ENCODE assay signal across 40 mouse cellular contexts in genomic region chr11:100097819-100098218, GRCm38 (mm10). TPM values are rescaled to one million over a fixed set of nuclear protein-coding genes. Genes with fewer than 3 reads are reported as not detected.
DNase-seq lines count a peak whose midpoint lies in the region; ATAC-seq and TF ChIP-seq lines count a peak whose summit lies in the region.
"Had no signal": no experiment of that assay in that cellular context is flagged by ENCODE, and none has a peak within 500 bp of the region (broad histone marks: within the 10 kb centered on the region; RNA-seq: fewer than 3 reads in every experiment).

No protein-coding gene starts in this region.

- no peaks in the 10 kb centered on the region for H3K9me3 ChIP-seq in embryonic facial prominence, embryonic 14.5 days (ENCODE audit: control insufficient read depth, low read length)
- no peaks in the 10 kb centered on the region for H3K9me3 ChIP-seq in embryonic facial prominence, embryonic 10.5 days
- H3K9me3 ChIP-seq in kidney, embryonic 15.5 days (replicated peaks): no peaks in the 10 kb centered on the region
- no peaks in the 10 kb centered on the region for H3K9me3 ChIP-seq in lung, postnatal 0 days (ENCODE audit: low read length)
- H3K9me3 ChIP-seq: heart, embryonic 12.5 days; hindbrain, embryonic 10.5 days; hindbrain, embryonic 15.5 days; limb, embryonic 13.5 days; midbrain, embryonic 12.5 days; neural tube, embryonic 13.5 days had no signal

- H3K4me1 ChIP-seq in embryonic facial prominence, embryonic 14.5 days (ENCODE audit: control insufficient read depth, insufficient read depth, low read length): no peaks in the 10 kb centered on the region
- peaks cover 17% of the 10 kb centered on the region for H3K4me1 ChIP-seq in embryonic facial prominence, embryonic 10.5 days
- peaks cover 27% of the 10 kb centered on the region for H3K4me1 ChIP-seq in kidney, embryonic 15.5 days
- H3K4me1 ChIP-seq in lung, postnatal 0 days (ENCODE audit: insufficient read depth, low read depth, low read length): no peaks in the 10 kb centered on the region
- no peaks in the 10 kb centered on the region for H3K4me1 ChIP-seq in lung, adult 2 months (ENCODE audit: control insufficient read depth, insufficient read depth, low read length)
- H3K4me1 ChIP-seq: heart, embryonic 12.5 days; hindbrain, embryonic 15.5 days; midbrain, embryonic 12.5 days; neural tube, embryonic 13.5 days had no signal

- no peak overlapping the region for H3K27ac ChIP-seq in embryonic facial prominence, embryonic 14.5 days (replicated peaks; ENCODE audit: low read depth, low read length)
- no peak overlapping the region for H3K27ac ChIP-seq in embryonic facial prominence, embryonic 10.5 days (replicated peaks)
- peak overlapping the region; percentile 66 for H3K27ac ChIP-seq in kidney, embryonic 15.5 days
- H3K27ac ChIP-seq in lung, postnatal 0 days (ENCODE audit: low read length): no peak overlapping the region
- H3K27ac ChIP-seq: hindbrain, embryonic 15.5 days; layer of hippocampus, adult 2 months; left cerebral cortex, adult 2 months; limb, embryonic 13.5 days; midbrain, embryonic 12.5 days; neural tube, embryonic 13.5 days had no signal

- ATAC-seq in embryonic facial prominence, embryonic 14.5 days (ENCODE audit: low read depth): no peak
- ATAC-seq in kidney, embryonic 15.5 days (replicated peaks; ENCODE audit: low FRiP score): peak; percentile 82
- peak; percentile 56; the same call in 1 of the 2 replicates for ATAC-seq in lung, postnatal 0 days
- ATAC-seq: forebrain, embryonic 14.5 days; inflammation-experienced regulatory T-cells, adult 6 months had no signal

- no peak for TF ChIP-seq POLR2A in lung, adult 2 months (IDR thresholded peaks at IDR 0.05; ENCODE audit: borderline replicate concordance, extremely low read depth, low read depth, low read length)

- 49% methylated on average over 9 of the region's 9 CpGs for WGBS in embryonic facial prominence, embryonic 14.5 days
- 74% methylated on average over 9 of the region's 9 CpGs for WGBS in embryonic facial prominence, embryonic 10.5 days
- WGBS in kidney, embryonic 15.5 days: 34% methylated on average over 9 of the region's 9 CpGs
- WGBS in lung, postnatal 0 days: 52% methylated on average over 9 of the region's 9 CpGs
- WGBS in lung, adult 2 months: 59% methylated on average over 9 of the region's 9 CpGs

- no peak overlapping the region for H3K4me2 ChIP-seq in embryonic facial prominence, embryonic 14.5 days (ENCODE audit: low read depth, low read length)
- 0 out of 2 replicates have a peak overlapping the region, but pooled peaks have one; percentile 12 for H3K4me2 ChIP-seq in kidney, embryonic 15.5 days
- H3K4me2 ChIP-seq in lung, postnatal 0 days (replicated peaks; ENCODE audit: low read depth, low read length): no peak overlapping the region
- H3K4me2 ChIP-seq: heart, embryonic 12.5 days; hindbrain, embryonic 15.5 days; limb, embryonic 13.5 days; liver, embryonic 11.5 days; midbrain, embryonic 12.5 days; neural tube, embryonic 13.5 days had no signal

- H3K36me3 ChIP-seq in embryonic facial prominence, embryonic 14.5 days (ENCODE audit: control insufficient read depth, insufficient read depth, low read length): no peaks in the 10 kb centered on the region
- no peaks in the 10 kb centered on the region for H3K36me3 ChIP-seq in embryonic facial prominence, embryonic 10.5 days (replicated peaks)
- no peaks in the 10 kb centered on the region for H3K36me3 ChIP-seq in kidney, embryonic 15.5 days
- H3K36me3 ChIP-seq in lung, postnatal 0 days (ENCODE audit: insufficient read depth, low read length): no peaks in the 10 kb centered on the region
- H3K36me3 ChIP-seq: G1E; heart, embryonic 12.5 days; hindbrain, embryonic 10.5 days; hindbrain, embryonic 15.5 days; limb, embryonic 13.5 days; midbrain, embryonic 12.5 days; neural tube, embryonic 13.5 days had no signal

- TF ChIP-seq EP300 in lung, postnatal 0 days (IDR thresholded peaks at IDR 0.05): no peak

- DNase-seq in embryonic facial prominence, embryonic 14.5 days (ENCODE audit: low spot score): peak; percentile 30
- no peak for DNase-seq in embryonic facial prominence, embryonic 10.5 days (ENCODE audit: low spot score)
- DNase-seq in kidney, postnatal 36 days: no peak
- peak; percentile 10 for DNase-seq in lung, postnatal 0 days (ENCODE audit: low spot score)
- DNase-seq in lung, adult 2 months: no peak
- DNase-seq in retina, embryonic 14.5 days (ENCODE audit: low spot score): peak; percentile 6
- DNase-seq in left cerebral cortex, adult 8-10 months (ENCODE audit: low spot score in 2 of 2): no peak
- DNase-seq: adrenal gland, postnatal 10 days; cerebellum, adult 11 months; cerebellum, adult 9-10 months; cerebellum, postnatal 36 days; gastrocnemius, postnatal 25 days; heart, adult 18-20 months; heart, postnatal 10 days; kidney, postnatal 10 days; lung, postnatal 14 days; right cerebral cortex, postnatal 14 days; thymus, postnatal 14 days had no signal

- no peak for TF ChIP-seq CTCF in lung, postnatal 0 days (IDR thresholded peaks at IDR 0.05)
- TF ChIP-seq CTCF in lung, adult 2 months (IDR thresholded peaks at IDR 0.05; ENCODE audit: insufficient read depth, low read length): no peak

- no peak overlapping the region for H3K9ac ChIP-seq in embryonic facial prominence, embryonic 14.5 days (ENCODE audit: low read depth, low read length)
- H3K9ac ChIP-seq in kidney, embryonic 15.5 days: no peak overlapping the region
- no peak overlapping the region for H3K9ac ChIP-seq in lung, postnatal 0 days (replicated peaks; ENCODE audit: low read depth)
- H3K9ac ChIP-seq: heart, embryonic 12.5 days; hindbrain, embryonic 15.5 days; limb, embryonic 13.5 days; midbrain, embryonic 12.5 days; neural tube, embryonic 13.5 days had no signal

- H3K27me3 ChIP-seq in embryonic facial prominence, embryonic 14.5 days (replicated peaks; ENCODE audit: control insufficient read depth, insufficient read depth, low read length): no peaks in the 10 kb centered on the region
- H3K27me3 ChIP-seq in embryonic facial prominence, embryonic 10.5 days (replicated peaks; ENCODE audit: low read depth, poor library complexity, severe bottlenecking): no peaks in the 10 kb centered on the region
- peaks cover 3% of the 10 kb centered on the region; the same call in 1 of the 2 replicates for H3K27me3 ChIP-seq in kidney, embryonic 15.5 days
- H3K27me3 ChIP-seq in lung, postnatal 0 days (replicated peaks; ENCODE audit: insufficient read depth, low read length): no peaks in the 10 kb centered on the region
- H3K27me3 ChIP-seq: hindbrain, embryonic 15.5 days; midbrain, embryonic 12.5 days; neural tube, embryonic 13.5 days had no signal

- no peak overlapping the region for H3K4me3 ChIP-seq in embryonic facial prominence, embryonic 14.5 days (ENCODE audit: low read depth, low read length)
- H3K4me3 ChIP-seq in embryonic facial prominence, embryonic 10.5 days: no peak overlapping the region
- no peak overlapping the region for H3K4me3 ChIP-seq in kidney, embryonic 15.5 days (replicated peaks)
- no peak overlapping the region for H3K4me3 ChIP-seq in lung, postnatal 0 days (ENCODE audit: low read depth, low read length)
- H3K4me3 ChIP-seq in lung, adult 2 months (replicated peaks; ENCODE audit: extremely low read depth, low read depth, low read length): no peak overlapping the region
- H3K4me3 ChIP-seq: heart, embryonic 12.5 days; hindbrain, embryonic 10.5 days; hindbrain, embryonic 15.5 days; layer of hippocampus, adult 2 months; left cerebral cortex, adult 2 months; limb, embryonic 13.5 days; midbrain, embryonic 12.5 days; neural tube, embryonic 13.5 days had no signal

RNA-seq across cellular contexts. Expression of gene Krt35, which starts 1.8 kb away (rescaled TPM):
- 1.5 and 2.9 TPM in 2 replicates for polyA plus RNA-seq in embryonic facial prominence, embryonic 14.5 days (2014; fragmentation: Nextera tagmentation; extraction: Ambion mirVana)
- polyA plus RNA-seq in embryonic facial prominence, embryonic 10.5 days (2016; fragmentation: Nextera tagmentation; extraction: Ambion mirVana): not detected in 2 replicates
- not detected in 2 replicates for polyA plus RNA-seq in kidney, embryonic 15.5 days (2015; fragmentation: Nextera tagmentation; extraction: Ambion mirVana)
- not detected in 2 replicates for polyA plus RNA-seq in lung, postnatal 0 days (2015; fragmentation: Nextera tagmentation; extraction: Ambion mirVana)
- 0.22 TPM in 1 of 2 replicates, not detected in the other for polyA plus RNA-seq in lung, adult 2 months (2012; rRNA removed)
- not detected for total RNA-seq in left cerebral cortex, adult 8-10 months (2022)
- total RNA-seq: adrenal gland, postnatal 10 days; G1E; gastrocnemius, adult 18-20 months; gastrocnemius, postnatal 25 days; heart, adult 18-20 months; heart, postnatal 10 days; layer of hippocampus, adult 2 months; layer of hippocampus, postnatal 14 days; left cerebral cortex, adult 2 months; left cerebral cortex, postnatal 36 days; megakaryocyte progenitor cell, adult 5-6 weeks had no signal
- polyA plus RNA-seq: embryonic facial prominence, embryonic 11.5 days; forebrain, embryonic 14.5 days; frontal cortex, adult 2 months; G1E; heart, embryonic 12.5 days; hindbrain, embryonic 10.5 days; hindbrain, embryonic 15.5 days; inflammation-experienced regulatory T-cells, adult 6 months; liver, embryonic 11.5 days; liver, embryonic 16.5 days; midbrain, embryonic 12.5 days; neural tube, embryonic 13.5 days; small intestine, adult 2 months; stomach, embryonic 14.5 days had no signal

RNA-seq across cellular contexts. Expression of gene Krt36, which starts 7.6 kb away (rescaled TPM):
- 0.28 and 0.29 TPM in 2 replicates for polyA plus RNA-seq in embryonic facial prominence, embryonic 14.5 days (2014; fragmentation: Nextera tagmentation; extraction: Ambion mirVana)
- 0.09 TPM in 1 of 2 replicates, not detected in the other for polyA plus RNA-seq in embryonic facial prominence, embryonic 10.5 days (2016; fragmentation: Nextera tagmentation; extraction: Ambion mirVana)
- 0.86 and 1.2 TPM in 2 replicates for polyA plus RNA-seq in kidney, embryonic 15.5 days (2015; fragmentation: Nextera tagmentation; extraction: Ambion mirVana)
- 0.11 TPM in 1 of 2 replicates, not detected in the other for polyA plus RNA-seq in lung, postnatal 0 days (2015; fragmentation: Nextera tagmentation; extraction: Ambion mirVana)
- polyA plus RNA-seq in lung, adult 2 months (2012; rRNA removed): 0.25 and 0.50 TPM in 2 replicates
- not detected for total RNA-seq in left cerebral cortex, adult 8-10 months (2022)
- total RNA-seq: G1E; gastrocnemius, adult 18-20 months; heart, adult 18-20 months; heart, postnatal 10 days; layer of hippocampus, adult 2 months; layer of hippocampus, postnatal 14 days; left cerebral cortex, adult 2 months; left cerebral cortex, postnatal 36 days; megakaryocyte progenitor cell, adult 5-6 weeks had no signal
- polyA plus RNA-seq: forebrain, embryonic 14.5 days; frontal cortex, adult 2 months; G1E; heart, embryonic 12.5 days; hindbrain, embryonic 10.5 days; hindbrain, embryonic 15.5 days; inflammation-experienced regulatory T-cells, adult 6 months; liver, embryonic 11.5 days; liver, embryonic 16.5 days; midbrain, embryonic 12.5 days; neural tube, embryonic 13.5 days; small intestine, adult 2 months had no signal

RNA-seq across cellular contexts. Expression of gene Krt32, which starts 9.8 kb away (rescaled TPM):
- polyA plus RNA-seq in embryonic facial prominence, embryonic 14.5 days (2014; fragmentation: Nextera tagmentation; extraction: Ambion mirVana): 0.79 and 1.4 TPM in 2 replicates
- polyA plus RNA-seq in embryonic facial prominence, embryonic 10.5 days (2016; fragmentation: Nextera tagmentation; extraction: Ambion mirVana): not detected in 2 replicates
- polyA plus RNA-seq in kidney, embryonic 15.5 days (2015; fragmentation: Nextera tagmentation; extraction: Ambion mirVana): not detected in 2 replicates
- polyA plus RNA-seq in lung, postnatal 0 days (2015; fragmentation: Nextera tagmentation; extraction: Ambion mirVana): not detected in 2 replicates
- polyA plus RNA-seq in lung, adult 2 months (2012; rRNA removed): 26.6 TPM in 1 of 2 replicates, not detected in the other
- total RNA-seq in left cerebral cortex, adult 8-10 months (2022): not detected
- total RNA-seq: adrenal gland, postnatal 10 days; G1E; gastrocnemius, adult 18-20 months; gastrocnemius, postnatal 25 days; heart, adult 18-20 months; heart, postnatal 10 days; layer of hippocampus, adult 2 months; layer of hippocampus, postnatal 14 days; left cerebral cortex, adult 2 months; left cerebral cortex, postnatal 36 days; megakaryocyte progenitor cell, adult 5-6 weeks had no signal
- polyA plus RNA-seq: embryonic facial prominence, embryonic 11.5 days; forebrain, embryonic 14.5 days; G1E; heart, embryonic 12.5 days; hindbrain, embryonic 10.5 days; hindbrain, embryonic 15.5 days; inflammation-experienced regulatory T-cells, adult 6 months; limb, embryonic 13.5 days; liver, embryonic 11.5 days; liver, embryonic 16.5 days; midbrain, embryonic 12.5 days; neural tube, embryonic 13.5 days; small intestine, adult 2 months; stomach, embryonic 14.5 days had no signal

RNA-seq across cellular contexts. Expression of gene Krt13, which starts 23.5 kb away (rescaled TPM):
- 9.6 and 60.5 TPM in 2 replicates for polyA plus RNA-seq in embryonic facial prominence, embryonic 14.5 days (2014; fragmentation: Nextera tagmentation; extraction: Ambion mirVana)
- polyA plus RNA-seq in embryonic facial prominence, embryonic 10.5 days (2016; fragmentation: Nextera tagmentation; extraction: Ambion mirVana): not detected in 2 replicates
- polyA plus RNA-seq in kidney, embryonic 15.5 days (2015; fragmentation: Nextera tagmentation; extraction: Ambion mirVana): 0.51 and 0.57 TPM in 2 replicates
- 0.60 and 0.68 TPM in 2 replicates for polyA plus RNA-seq in lung, postnatal 0 days (2015; fragmentation: Nextera tagmentation; extraction: Ambion mirVana)
- polyA plus RNA-seq in lung, adult 2 months (2012; rRNA removed): 0.25 and 1,946 TPM in 2 replicates
- not detected for total RNA-seq in left cerebral cortex, adult 8-10 months (2022)
- total RNA-seq: adrenal gland, postnatal 10 days; gastrocnemius, adult 18-20 months; gastrocnemius, postnatal 25 days; heart, adult 18-20 months; heart, postnatal 10 days; layer of hippocampus, adult 2 months; layer of hippocampus, postnatal 14 days; left cerebral cortex, adult 2 months; left cerebral cortex, postnatal 36 days; megakaryocyte progenitor cell, adult 5-6 weeks had no signal
- polyA plus RNA-seq: embryonic facial prominence, embryonic 11.5 days; forebrain, embryonic 14.5 days; frontal cortex, adult 2 months; G1E; inflammation-experienced regulatory T-cells, adult 6 months; limb, embryonic 13.5 days; liver, embryonic 16.5 days; midbrain, embryonic 12.5 days; neural tube, embryonic 13.5 days; small intestine, adult 2 months had no signal

RNA-seq across cellular contexts. Expression of gene Krt15, which starts 37.9 kb away (rescaled TPM):
- 156 and 236 TPM in 2 replicates for polyA plus RNA-seq in embryonic facial prominence, embryonic 14.5 days (2014; fragmentation: Nextera tagmentation; extraction: Ambion mirVana)
- polyA plus RNA-seq in embryonic facial prominence, embryonic 10.5 days (2016; fragmentation: Nextera tagmentation; extraction: Ambion mirVana): 2.8 and 8.6 TPM in 2 replicates
- polyA plus RNA-seq in kidney, embryonic 15.5 days (2015; fragmentation: Nextera tagmentation; extraction: Ambion mirVana): 5.0 and 14.8 TPM in 2 replicates
- polyA plus RNA-seq in lung, postnatal 0 days (2015; fragmentation: Nextera tagmentation; extraction: Ambion mirVana): 28.1 and 58.8 TPM in 2 replicates
- polyA plus RNA-seq in lung, adult 2 months (2012; rRNA removed): 2.1 and 62.5 TPM in 2 replicates
- total RNA-seq in left cerebral cortex, adult 8-10 months (2022): not detected
- total RNA-seq: adrenal gland, postnatal 10 days; G1E; gastrocnemius, adult 18-20 months; gastrocnemius, postnatal 25 days; left cerebral cortex, adult 2 months; left cerebral cortex, postnatal 36 days; megakaryocyte progenitor cell, adult 5-6 weeks had no signal
- polyA plus RNA-seq: frontal cortex, adult 2 months; G1E; inflammation-experienced regulatory T-cells, adult 6 months had no signal

Comparison
In these comparisons a context has a peak if more than half of its experiments do, and no peak if none do; other contexts are left out.
1. DNase-seq: peak in embryonic facial prominence, embryonic 14.5 days (single experiment), lung, postnatal 0 days (single experiment) and retina, embryonic 14.5 days (single experiment); none in embryonic facial prominence, embryonic 10.5 days (single experiment), kidney, postnatal 36 days (0 of 2), lung, adult 2 months (single experiment) and left cerebral cortex, adult 8-10 months (0 of 2).